Mouse (Mus musculus) embryonic stem cell, embryonic (primary cell): Measurements from ENCODE around the gene Carf.
"Not testable (repeated sequence)": the region's sequence is repeated elsewhere in the genome, so short reads cannot be mapped to it uniquely, and the experiment has no call there.

Source experiments
- CTCF ChIA-PET, 4 experiments: fragments of 300-600 bp in 2 of 4; fragments of 350-600 bp in 2 of 4; sonication (Branson Sonifier 250); formaldehyde crosslinking; loops; one replicate each; lab custom pipeline; 2022; ENCODE audit warnings: inconsistent platforms in 2 of 4; lab: Charles Lee
- POLR2A ChIA-PET, 4 experiments: fragments of 300-600 bp in 2 of 4; fragments of 350-600 bp in 2 of 4; sonication (Branson Sonifier 250); formaldehyde crosslinking; loops; one replicate each; lab custom pipeline; 2022; ENCODE audit warnings: antibody characterized with exemption in 4 of 4, inconsistent platforms in 1 of 4; lab: Charles Lee

The Carf gene

DNA sequence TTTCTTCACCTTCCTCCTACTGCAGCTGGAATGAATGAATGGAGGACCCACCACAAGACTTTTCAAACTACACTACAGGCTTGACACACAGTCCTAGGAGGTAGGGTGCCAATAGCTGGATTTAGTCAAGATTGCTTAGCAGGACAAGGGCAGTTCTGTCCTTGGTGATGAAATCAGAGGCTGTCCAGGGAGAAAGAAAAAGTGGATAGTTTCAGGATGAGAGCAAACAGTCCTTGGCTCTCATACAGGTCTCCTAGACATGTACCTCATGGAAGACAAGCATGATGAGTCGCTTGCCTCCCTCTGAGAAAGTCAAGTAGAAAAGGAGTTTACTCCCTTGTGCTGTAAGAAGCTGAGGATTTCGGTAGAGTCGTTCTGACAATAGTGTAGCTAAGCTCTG, 65.6 kb downstream of the Carf start:
- ChIA-PET POLR2A (interaction anchor here in 3 of 4 experiments (0.5 to 3.6 kb wide), 3 partner anchors 11 to 45 kb away, joined by 3 to 14 read pairs (median 4); partner anchors contain the start of gene Nbeal1 (in 1 of the 3)), CTCF (interaction anchor here in 1 of 4 experiments (0.6 kb wide), 1 partner anchor 65 kb away, joined by 7 read pairs; no protein-coding TSS in a partner anchor)

DNA sequence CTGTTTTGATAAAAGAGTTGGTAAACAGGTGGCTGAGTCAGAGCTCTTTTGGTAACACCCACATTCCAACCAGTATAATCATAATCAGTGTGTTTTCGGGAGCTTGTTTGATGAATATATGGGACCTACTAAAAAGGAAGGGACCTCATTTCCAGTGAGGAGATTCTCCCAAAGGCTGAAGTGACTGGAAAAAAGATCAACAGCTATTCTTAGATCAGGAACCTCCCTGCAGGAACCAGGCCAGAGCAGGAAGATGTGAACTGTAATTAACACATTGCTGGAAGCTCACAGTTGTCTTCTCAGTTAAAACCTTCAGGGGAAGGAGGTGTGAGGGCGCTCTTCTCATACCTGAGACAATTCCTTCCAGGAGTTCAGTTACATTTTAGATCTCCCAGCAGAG, 71.6 kb downstream of the Carf start:
- ChIA-PET CTCF (interaction anchor here in 2 of 4 experiments (0.5 to 0.6 kb wide), 2 partner anchors 289 to 386 kb away, joined by 4 to 5 read pairs; no protein-coding TSS in a partner anchor), POLR2A (interaction anchor here in 2 of 4 experiments (0.7 to 2.2 kb wide), 3 partner anchors 10 to 134 kb away, joined by 7 to 12 read pairs (median 11); partner anchors contain the start of gene Nbeal1 (in 2 of the 2))

DNA sequence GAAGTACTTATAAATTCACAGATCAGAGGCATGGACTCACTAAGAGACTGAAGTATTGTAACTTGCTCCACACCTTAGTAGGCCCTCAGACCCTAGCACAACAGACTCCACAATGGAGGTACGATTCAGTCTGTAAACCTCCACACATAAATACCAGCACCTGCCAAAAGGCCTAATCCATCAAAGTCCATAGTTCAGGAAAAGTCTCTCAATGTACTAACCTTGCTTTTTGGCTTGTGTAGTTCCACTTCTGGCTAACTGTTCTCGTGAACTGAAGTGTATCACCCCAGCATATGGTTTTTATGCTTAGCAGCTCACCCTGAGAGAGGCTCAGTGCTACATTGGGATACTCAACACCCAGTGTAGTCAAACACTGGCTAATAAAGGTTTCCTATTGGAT, 72.2 kb downstream of the Carf start:
- ChIA-PET CTCF (no interaction called here), POLR2A (interaction anchor here in 2 of 4 experiments (1.2 to 2.2 kb wide), 2 partner anchors 9 to 10 kb away, joined by 11 to 12 read pairs; partner anchors contain the start of gene Nbeal1 (in 2 of the 2))

DNA sequence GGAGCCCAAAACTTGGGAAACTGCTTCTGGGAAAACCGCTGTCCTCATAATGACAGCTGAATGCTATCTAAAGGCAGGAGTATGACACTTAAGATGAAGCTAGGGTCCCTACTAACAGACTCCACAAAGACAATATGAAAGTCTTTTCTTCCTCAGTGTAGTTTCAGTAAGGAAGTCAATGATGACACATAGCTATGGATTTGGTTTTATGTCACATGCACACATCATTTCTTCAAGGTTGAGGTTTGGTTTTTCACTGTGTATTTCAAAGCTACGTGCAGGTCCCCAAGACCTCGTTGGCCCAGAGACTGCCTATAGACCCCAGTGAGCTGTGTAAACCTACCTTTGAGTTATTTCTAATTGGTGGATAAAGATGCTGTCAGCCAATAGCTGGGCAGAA, 75.1 kb downstream of the Carf start:
- POLR2A ChIA-PET = interaction anchor here in 2 of 4 experiments (0.5 to 1.4 kb wide), 5 partner anchors 8 to 265 kb away, joined by 3 to 4 read pairs (median 3); no protein-coding TSS in a partner anchor
- CTCF ChIA-PET = no interaction called here

DNA sequence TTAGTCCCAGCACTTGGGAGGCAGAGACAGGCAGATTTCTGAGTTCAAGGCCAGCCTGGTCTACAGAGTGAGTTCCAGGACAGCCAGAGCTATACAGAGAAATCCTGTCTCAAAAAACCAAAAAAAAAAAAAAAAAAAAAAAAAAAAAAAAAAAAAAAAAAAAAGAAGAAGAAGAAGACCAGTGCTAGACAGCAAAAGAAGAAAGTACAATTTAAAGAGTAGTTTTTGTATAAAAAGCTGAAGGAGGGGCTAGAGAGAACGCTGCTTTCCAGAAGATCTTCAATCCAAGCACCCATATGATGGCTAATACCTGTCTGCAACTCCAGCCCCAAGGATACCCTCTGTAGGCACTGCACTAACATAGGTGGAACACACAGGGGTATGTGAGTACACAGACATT, 79.8 kb downstream of the Carf start:
- POLR2A ChIA-PET = not testable (repeated sequence)
- CTCF ChIA-PET = interaction anchor here in 1 of 4 experiments (0.6 kb wide), 1 partner anchor 356 kb away, joined by 3 read pairs; no protein-coding TSS in a partner anchor

DNA sequence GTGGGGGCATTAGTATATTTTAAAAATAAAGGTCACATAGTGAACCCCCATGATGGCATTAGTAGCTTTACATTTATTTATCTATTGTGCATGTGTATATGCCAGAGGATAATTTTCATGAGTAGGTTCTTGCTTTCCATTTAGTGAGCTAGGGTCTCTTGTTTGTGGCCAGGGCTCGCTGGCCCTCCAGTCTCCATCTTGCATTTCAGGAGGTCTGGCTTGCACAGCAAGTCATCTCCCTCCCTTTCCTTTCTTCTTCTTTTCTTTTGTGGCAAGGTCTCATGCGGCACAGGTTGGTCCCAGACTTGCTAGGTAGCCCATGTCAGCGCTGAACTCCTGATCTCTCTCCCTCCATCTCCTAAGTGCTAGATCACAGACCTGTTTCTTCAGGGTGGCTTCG, 81.3 kb downstream of the Carf start:
- ChIA-PET POLR2A (interaction anchor here in 3 of 4 experiments (0.7 to 2.7 kb wide), 18 partner anchors 9 to 673 kb away, joined by 3 to 14 read pairs (median 4); partner anchors contain the start of genes Cyp20a1 (in 3 of the 3), Bmpr2 (in 1 of the 3) and Carf (in 1 of the 3)), CTCF (no interaction called here)

DNA sequence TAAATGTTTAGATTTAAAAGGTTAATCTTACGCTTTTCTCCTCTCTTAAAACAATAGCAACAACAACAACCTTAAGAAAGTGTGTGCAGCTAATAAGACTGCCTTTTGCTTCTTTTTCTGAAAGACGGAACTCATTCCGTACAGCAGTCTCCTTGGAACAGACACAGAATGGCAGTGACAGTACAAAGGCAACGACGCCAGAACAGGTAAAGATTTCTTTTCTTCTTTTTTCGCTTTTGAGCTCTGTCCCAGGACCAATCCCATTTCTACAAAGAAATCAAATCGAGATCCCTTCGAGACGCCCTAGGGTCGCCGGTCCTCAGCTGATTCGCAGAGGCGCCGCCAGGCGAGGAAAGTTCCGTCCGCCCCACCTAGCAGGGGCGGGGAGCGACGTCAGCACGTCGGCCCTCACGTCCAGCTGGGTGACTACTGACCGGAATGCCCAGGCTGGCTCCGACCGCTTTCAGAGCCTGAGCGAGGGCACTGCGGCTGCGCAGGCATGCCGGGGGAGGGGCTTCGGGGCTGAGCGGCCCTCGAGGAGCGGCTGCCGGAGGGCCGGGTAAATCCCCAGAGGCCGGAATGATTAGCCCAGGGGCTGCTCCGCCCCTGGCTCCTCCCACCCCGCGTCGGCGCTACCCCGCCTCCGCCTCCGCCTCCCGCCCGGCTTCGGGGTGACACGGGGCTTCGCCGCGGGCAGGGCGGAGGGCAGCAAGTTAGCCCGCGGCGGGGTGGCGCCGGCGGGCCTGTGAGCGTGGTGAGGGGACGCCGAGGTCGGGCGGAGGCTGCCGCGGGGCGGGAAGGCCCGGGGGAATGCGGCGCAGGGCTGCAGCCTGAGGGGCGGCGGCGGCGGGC, 82.1 kb downstream of the Carf start, which contains the start of gene Nbeal1:
TSS of gene Nbeal1 (plus strand) at position 668 of the 852 bp plus-strand sequence.
- POLR2A ChIA-PET = interaction anchor here in 3 of 4 experiments (0.7 to 2.7 kb wide), 18 partner anchors 8 to 673 kb away, joined by 3 to 14 read pairs (median 4); partner anchors contain the start of genes Cyp20a1 (in 3 of the 3), Bmpr2 (in 1 of the 3) and Carf (in 1 of the 3)
- CTCF ChIA-PET = interaction anchor here in 1 of 4 experiments (0.7 kb wide), 1 partner anchor 484 kb away, joined by 3 read pairs; no protein-coding TSS in a partner anchor

DNA sequence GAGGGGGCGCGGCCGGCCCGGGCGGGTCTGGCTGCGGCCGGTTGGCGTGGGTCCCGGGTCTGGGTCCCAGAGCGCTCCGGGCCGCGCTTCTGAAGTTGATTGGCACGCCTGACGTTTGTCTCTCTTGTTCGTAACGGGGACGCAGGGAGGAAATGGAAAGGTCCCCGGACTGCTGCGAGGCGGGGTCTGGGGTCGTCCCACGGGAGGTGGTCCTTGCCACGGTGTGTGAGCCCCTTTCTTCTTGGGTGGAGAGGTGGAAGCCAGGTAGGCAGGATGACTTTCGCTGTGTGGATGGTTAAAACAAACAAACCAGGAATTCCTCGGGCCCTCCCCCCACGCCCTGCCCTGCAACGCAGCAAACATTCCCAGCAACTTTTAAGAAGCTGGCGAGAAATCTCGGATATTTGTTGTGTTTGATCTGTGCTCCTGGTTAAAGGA, 82.8 kb downstream of the Carf start:
- POLR2A ChIA-PET = interaction anchor here in 3 of 4 experiments (0.7 to 2.7 kb wide), 11 partner anchors 8 to 792 kb away, joined by 3 to 14 read pairs (median 5); partner anchors contain the start of genes Cyp20a1 (in 2 of the 3) and Bmpr2 (in 1 of the 3)
- CTCF ChIA-PET = no interaction called here

DNA sequence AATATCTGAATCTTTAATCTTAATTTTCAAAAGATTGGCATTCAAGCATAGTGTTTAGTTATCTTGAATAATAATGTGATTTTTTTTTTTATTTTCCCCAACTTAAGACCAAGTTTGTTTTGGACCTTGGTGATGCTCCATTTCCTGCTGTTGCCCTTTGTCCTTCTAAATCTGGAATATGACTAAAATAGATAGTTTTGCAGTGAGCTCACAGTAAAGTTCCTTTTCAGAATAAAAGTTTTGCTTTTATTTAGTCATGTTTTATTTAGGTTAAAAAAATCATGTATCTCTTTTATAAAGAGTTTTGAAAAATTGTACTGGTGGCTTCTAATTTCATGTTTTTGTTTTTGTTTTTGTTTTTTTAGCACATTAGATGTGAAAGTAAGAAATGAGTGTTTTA, 90.4 kb downstream of the Carf start:
- CTCF ChIA-PET = no interaction called here
- POLR2A ChIA-PET = interaction anchor here in 1 of 4 experiments (1.6 kb wide), 1 partner anchor 9 kb away, joined by 4 read pairs; no protein-coding TSS in a partner anchor

DNA sequence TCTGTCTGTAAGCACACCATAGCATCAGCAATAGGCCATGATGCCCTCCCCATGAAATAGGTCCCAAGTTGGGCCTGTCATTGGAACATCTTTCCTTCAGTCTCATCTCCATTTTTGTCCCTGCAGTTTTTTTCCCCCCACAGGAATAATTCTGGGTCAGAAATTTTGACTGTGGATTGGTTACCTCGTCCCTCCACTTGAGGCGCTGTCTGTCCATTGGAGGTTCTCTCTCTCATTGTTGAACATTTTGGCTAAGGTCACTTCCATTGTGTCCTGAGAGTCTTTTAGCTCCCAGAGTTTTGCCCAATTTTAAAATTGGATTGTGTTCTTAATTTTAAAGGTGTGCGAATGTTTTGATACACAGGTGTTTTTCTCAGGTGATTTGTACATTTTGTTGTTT, 98.8 kb downstream of the Carf start:
- ChIA-PET CTCF (interaction anchor here in 1 of 4 experiments (0.6 kb wide), 1 partner anchor 160 kb away, joined by 7 read pairs; no protein-coding TSS in a partner anchor), POLR2A (interaction anchor here in 1 of 4 experiments (0.6 to 1.3 kb wide), 3 partner anchors 12 to 118 kb away, joined by 3 read pairs; no protein-coding TSS in a partner anchor)

DNA sequence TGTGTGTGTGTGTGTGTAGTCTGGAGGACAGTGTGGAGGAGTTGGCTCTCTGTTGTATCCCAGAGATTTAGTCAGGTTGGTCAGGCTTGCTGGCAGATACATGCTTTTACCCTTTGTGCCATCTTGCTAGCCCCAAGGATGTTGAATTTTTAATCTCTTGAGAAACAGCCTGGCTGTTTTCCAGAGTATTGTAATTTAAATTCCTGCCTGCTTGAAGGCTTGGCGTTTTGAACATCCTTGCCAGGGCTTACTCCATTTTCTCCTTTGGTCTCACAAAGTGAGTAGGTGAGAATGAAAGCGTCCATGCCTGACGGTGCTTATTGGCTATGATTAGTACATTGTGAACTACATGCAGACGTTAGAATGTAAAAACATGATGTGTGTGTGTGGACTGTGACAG, 101.0 kb downstream of the Carf start:
- CTCF ChIA-PET = no interaction called here
- POLR2A ChIA-PET = interaction anchor here in 1 of 4 experiments (1.3 kb wide), 1 partner anchor 11 kb away, joined by 4 read pairs; no protein-coding TSS in a partner anchor
